In genomic region chr2:155886776-155887175, GRCm38 (mm10) we compare ENCODE assay signal across 23 mouse cellular contexts. TPM values are rescaled to one million over a fixed set of nuclear protein-coding genes. Genes with fewer than 3 reads are reported as not detected.
"Had no signal": no experiment of that assay in that cellular context is flagged by ENCODE, and none has a peak within 500 bp of the region (broad histone marks: within the 10 kb centered on the region; RNA-seq: fewer than 3 reads in every experiment).

No protein-coding gene starts in this region.

- H3K4me1 ChIP-seq: kidney, embryonic 15.5 days; limb, embryonic 10.5 days; midbrain, embryonic 15.5 days; neural tube, embryonic 13.5 days had no signal

- H3K27ac ChIP-seq: left cerebral cortex, adult 2 months; limb, embryonic 10.5 days; liver, embryonic 15.5 days; macrophage; midbrain, embryonic 15.5 days; neural tube, embryonic 13.5 days had no signal

- DNase-seq: kidney, adult 2 months; kidney, postnatal 14 days; lung, embryonic 14.5 days; retina, postnatal 1 day; right cerebral cortex, postnatal 4 days; spleen, adult 18-20 months; thymus, adult 2 months; thymus, postnatal 25 days had no signal

- ATAC-seq: midbrain, embryonic 15.5 days had no signal

- H3K4me3 ChIP-seq: kidney, embryonic 15.5 days; left cerebral cortex, adult 2 months; limb, embryonic 10.5 days; liver, embryonic 15.5 days; megakaryocyte, embryonic 14.5 days; midbrain, embryonic 15.5 days; neural tube, embryonic 13.5 days had no signal

RNA-seq across cellular contexts. Expression of gene Fam83c, which starts 52.1 kb away (rescaled TPM):
- total RNA-seq: layer of hippocampus, postnatal 25 days; left cerebral cortex, adult 2 months; left cerebral cortex, postnatal 14 days; monocyte, adult 5-6 weeks had no signal
- polyA plus RNA-seq: kidney, adult 2 months; macrophage had no signal

RNA-seq across cellular contexts. Expression of gene Gm15557, which starts 53.8 kb away (rescaled TPM):
- total RNA-seq: layer of hippocampus, postnatal 25 days; left cerebral cortex, adult 2 months; left cerebral cortex, postnatal 14 days; monocyte, adult 5-6 weeks had no signal
- polyA plus RNA-seq: kidney, adult 2 months; kidney, embryonic 15.5 days; large intestine, adult 2 months; liver, embryonic 11.5 days; liver, embryonic 15.5 days; lung, embryonic 14.5 days; macrophage; midbrain, embryonic 11.5 days; midbrain, embryonic 15.5 days; neural tube, embryonic 13.5 days; stomach, embryonic 14.5 days; thymus, adult 2 months had no signal

RNA-seq across cellular contexts. Expression of gene Gdf5, which starts 58.4 kb away (rescaled TPM):
- total RNA-seq: monocyte, adult 5-6 weeks had no signal
- polyA plus RNA-seq: liver, embryonic 15.5 days; macrophage had no signal
